Mouse (Mus musculus) urinary bladder, postnatal 10 days (tissue): ENCODE results near the gene Gramd1b.

Source experiments
- DNase-seq: peaks from one replicate; pipeline ENCODE4 v3.0.0; 2022; ENCODE audit warnings: low spot score

Gramd1b gene

DNA sequence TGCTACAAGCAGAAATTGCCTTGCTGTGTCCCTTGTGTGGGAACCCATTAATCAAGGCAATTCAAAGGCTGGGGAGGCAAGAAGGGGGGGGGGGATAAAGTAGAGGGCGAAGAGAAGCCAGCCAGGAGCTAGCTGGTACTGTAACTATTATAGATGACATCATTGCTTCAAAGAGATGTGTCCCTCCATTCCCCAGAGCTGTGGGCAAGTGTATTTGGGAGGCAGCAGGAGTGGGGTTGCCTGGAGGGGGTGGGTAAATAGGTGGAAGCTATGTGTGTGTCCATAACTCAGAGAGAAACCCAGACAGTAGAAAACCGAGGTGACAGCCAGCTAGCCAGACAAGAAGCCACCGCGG is 262.5 kb downstream of the Gramd1b start:
- no peak for DNase-seq

GRCm38 (mm10) chr9:40268040-40268747 is 263.0 kb downstream of the Gramd1b start:
- DNase-seq, result no peak

GRCm38 (mm10) chr9:40263874-40264273 is 267.3 kb downstream of the Gramd1b start:
- no peak for DNase-seq

- no peak for DNase-seq
These were observed 278.7 kb downstream of the Gramd1b start for GRCm38 (mm10) chr9:40252459-40252858.

GRCm38 (mm10) chr9:40249106-40249505 is 282.1 kb downstream of the Gramd1b start:
- DNase-seq, result no peak

- no peak for DNase-seq
These were observed 284.5 kb downstream of the Gramd1b start for GRCm38 (mm10) chr9:40246702-40247101.

- DNase-seq, result no peak
These were observed 285.1 kb downstream of the Gramd1b start for GRCm38 (mm10) chr9:40245974-40246665.

- no peak for DNase-seq
These were observed 285.7 kb downstream of the Gramd1b start for GRCm38 (mm10) chr9:40245466-40245865.
